Mouse (Mus musculus): ENCODE data around the gene Sbpl. TPM values are rescaled to one million over a fixed set of nuclear protein-coding genes. Genes with fewer than 3 reads are reported as not detected.
A peak's percentile ranks its signal among the peaks of the same experiment; 100 is the strongest.
"Not testable (repeated sequence)": the region's sequence is repeated elsewhere in the genome, so short reads cannot be mapped to it uniquely, and the experiment has no call there.

Sbpl gene
- polyA plus RNA-seq, 1 experiment from 2014 or later = not detected

- no peak overlapping the region for H3K4me3 ChIP-seq (replicated peaks)
- H3K4me1 ChIP-seq = no peaks in the 10 kb centered on the region
- 75% methylated on average over 2 of the region's 2 CpGs for WGBS
- no peak overlapping the region for H3K27ac ChIP-seq
- H3K9ac ChIP-seq = no peak overlapping the region
- ATAC-seq (replicated peaks; ENCODE audit: low FRiP score) = no peak
- H3K27me3 ChIP-seq = no peaks in the 10 kb centered on the region
- H3K4me2 ChIP-seq = no peak overlapping the region
- H3K36me3 ChIP-seq = no peaks in the 10 kb centered on the region
- no peaks in the 10 kb centered on the region for H3K9me3 ChIP-seq (replicated peaks)
Measured at GRCm38 (mm10) chr17:23949068-23949467, 6.0 kb downstream of the Sbpl start.

GRCm38 (mm10) chr17:23947486-23947885 is 7.6 kb downstream of the Sbpl start:
- not testable (repeated sequence) for ATAC-seq (replicated peaks; ENCODE audit: low FRiP score); H3K9me3 ChIP-seq (replicated peaks); H3K4me1 ChIP-seq; H3K27ac ChIP-seq; H3K36me3 ChIP-seq; H3K4me3 ChIP-seq (replicated peaks); H3K4me2 ChIP-seq; H3K9ac ChIP-seq; H3K27me3 ChIP-seq
- 82% methylated on average over 4 of the region's 4 CpGs for WGBS

- no peak within 1 kb of the TSS for H3K4me3 ChIP-seq (replicated peaks)
- no peak within 1 kb of the TSS for H3K27ac ChIP-seq
- H3K27me3 ChIP-seq = no peaks in the 10 kb centered on the region
- no peaks in the 10 kb centered on the region for H3K9me3 ChIP-seq (replicated peaks)
- H3K9ac ChIP-seq = no peak within 1 kb of the TSS
- no peaks in the 10 kb centered on the region for H3K36me3 ChIP-seq
- no peak within 1 kb of the TSS for H3K4me2 ChIP-seq
- ATAC-seq (replicated peaks; ENCODE audit: low FRiP score) = no peak
- H3K4me1 ChIP-seq = no peaks in the 10 kb centered on the region
Measured at GRCm38 (mm10) chr17:23941372-23941771, 13.7 kb downstream of the Sbpl start, which contains the start of gene Sbp. Gene Sbp (plus strand): TSS chr17:23941672.

GRCm38 (mm10) chr17:23931157-23931556 is 23.9 kb downstream of the Sbpl start:
- no peak overlapping the region for H3K4me2 ChIP-seq
- H3K9me3 ChIP-seq (replicated peaks) = no peaks in the 10 kb centered on the region
- no peak overlapping the region for H3K4me3 ChIP-seq (replicated peaks)
- WGBS = 70% methylated on average over 5 of the region's 5 CpGs
- no peak for ATAC-seq (replicated peaks; ENCODE audit: low FRiP score)
- no peaks in the 10 kb centered on the region for H3K27me3 ChIP-seq
- H3K27ac ChIP-seq = no peak overlapping the region
- no peak overlapping the region for H3K9ac ChIP-seq
- H3K36me3 ChIP-seq = no peaks in the 10 kb centered on the region
- H3K4me1 ChIP-seq = no peaks in the 10 kb centered on the region

- ATAC-seq (replicated peaks; ENCODE audit: low FRiP score) = peak; percentile 74
- H3K36me3 ChIP-seq = no peaks in the 10 kb centered on the region
- peaks cover 10% of the 10 kb centered on the region for H3K4me1 ChIP-seq
- peak overlapping the region; percentile 97 for H3K27ac ChIP-seq
- under 1% methylated on average over 14 of the region's 14 CpGs for WGBS
- no peaks in the 10 kb centered on the region for H3K27me3 ChIP-seq
- H3K9ac ChIP-seq = peak overlapping the region; percentile 61
- H3K4me3 ChIP-seq (replicated peaks) = peak overlapping the region; percentile 56
- peak overlapping the region; percentile 83 for H3K4me2 ChIP-seq
- H3K9me3 ChIP-seq (replicated peaks) = no peaks in the 10 kb centered on the region
Measured at GRCm38 (mm10) chr17:23925090-23925493, 30.0 kb downstream of the Sbpl start.

- WGBS = under 1% methylated on average over 28 of the region's 29 CpGs
- no peaks in the 10 kb centered on the region for H3K27me3 ChIP-seq
- H3K4me3 ChIP-seq (replicated peaks) = peak overlapping the region; percentile 56
- peak; percentile 100 for ATAC-seq (replicated peaks; ENCODE audit: low FRiP score)
- peak overlapping the region; percentile 97 for H3K27ac ChIP-seq
- no peaks in the 10 kb centered on the region for H3K9me3 ChIP-seq (replicated peaks)
- no peaks in the 10 kb centered on the region for H3K36me3 ChIP-seq
- H3K9ac ChIP-seq = peak overlapping the region; percentile 61
- peak overlapping the region; percentile 83 for H3K4me2 ChIP-seq
- peaks cover 10% of the 10 kb centered on the region for H3K4me1 ChIP-seq
Measured at GRCm38 (mm10) chr17:23924531-23925007, 30.5 kb downstream of the Sbpl start.

GRCm38 (mm10) chr17:23917158-23917557 is 37.9 kb downstream of the Sbpl start, which contains the start of gene Dcpp3:
Gene Dcpp3 (plus strand): TSS chr17:23917458.
- not testable (repeated sequence) for H3K27me3 ChIP-seq; H3K9ac ChIP-seq; H3K4me3 ChIP-seq (replicated peaks); ATAC-seq (replicated peaks; ENCODE audit: low FRiP score); H3K4me2 ChIP-seq; H3K9me3 ChIP-seq (replicated peaks); H3K36me3 ChIP-seq; H3K27ac ChIP-seq; H3K4me1 ChIP-seq
- 80% methylated on average over 4 of the region's 4 CpGs for WGBS

Other genes with a start within 250 kb of the Sbpl start
- gene 1520401A03Rik, start 232.5 kb downstream of the Sbpl start, polyA plus RNA-seq (2015; fragmentation: Nextera tagmentation; extraction: Ambion mirVana) = 0.14 and 0.88 TPM in 2 replicates
- 48.4 and 56.3 TPM in 2 replicates for gene Pkmyt1, start 228.9 kb downstream of the Sbpl start, polyA plus RNA-seq (2015; fragmentation: Nextera tagmentation; extraction: Ambion mirVana)
- gene Paqr4, start 214.4 kb downstream of the Sbpl start, polyA plus RNA-seq (2015; fragmentation: Nextera tagmentation; extraction: Ambion mirVana) = 19.8 and 23.8 TPM in 2 replicates
- 1.9 and 2.2 TPM in 2 replicates for gene Kremen2, start 209.4 kb downstream of the Sbpl start, polyA plus RNA-seq (2015; fragmentation: Nextera tagmentation; extraction: Ambion mirVana)
- gene Flywch1, start 183.7 kb downstream of the Sbpl start, polyA plus RNA-seq (2015; fragmentation: Nextera tagmentation; extraction: Ambion mirVana) = 89.5 and 91.0 TPM in 2 replicates
- 35.0 and 37.4 TPM in 2 replicates for gene Flywch2, start 169.2 kb downstream of the Sbpl start, polyA plus RNA-seq (2015; fragmentation: Nextera tagmentation; extraction: Ambion mirVana)
- 496 and 536 TPM in 2 replicates for gene Srrm2, start 164.7 kb downstream of the Sbpl start, polyA plus RNA-seq (2015; fragmentation: Nextera tagmentation; extraction: Ambion mirVana)
- gene Elob, start 126.1 kb downstream of the Sbpl start, polyA plus RNA-seq (2015; fragmentation: Nextera tagmentation; extraction: Ambion mirVana) = 999 and 1,052 TPM in 2 replicates
- 0.18 TPM in 1 of 2 replicates, not detected in the other for gene Prss33, start 119.2 kb downstream of the Sbpl start, polyA plus RNA-seq (2015; fragmentation: Nextera tagmentation; extraction: Ambion mirVana)
- 1.8 TPM in 1 of 2 replicates, not detected in the other for gene Prss32, start 111.4 kb downstream of the Sbpl start, polyA plus RNA-seq (2015; fragmentation: Nextera tagmentation; extraction: Ambion mirVana)
- 3.2 and 3.3 TPM in 2 replicates for gene Prss41, start 111.1 kb downstream of the Sbpl start, polyA plus RNA-seq (2015; fragmentation: Nextera tagmentation; extraction: Ambion mirVana)
- not detected in 2 replicates for gene Prss21, start 87.2 kb downstream of the Sbpl start, polyA plus RNA-seq (2015; fragmentation: Nextera tagmentation; extraction: Ambion mirVana)
- gene Dcpp1, start 74.4 kb downstream of the Sbpl start, polyA plus RNA-seq (2015; fragmentation: Nextera tagmentation; extraction: Ambion mirVana) = not detected in 2 replicates
- not detected in 2 replicates for gene Dcpp2, start 74.4 kb downstream of the Sbpl start, polyA plus RNA-seq (2015; fragmentation: Nextera tagmentation; extraction: Ambion mirVana)
- not detected in 2 replicates for gene Dcpp3, start 37.8 kb downstream of the Sbpl start, polyA plus RNA-seq (2015; fragmentation: Nextera tagmentation; extraction: Ambion mirVana)
- not detected in 2 replicates for gene Sbp, start 13.6 kb downstream of the Sbpl start, polyA plus RNA-seq (2015; fragmentation: Nextera tagmentation; extraction: Ambion mirVana)
- 0.18 and 0.23 TPM in 2 replicates for gene Prss30, start 25.3 kb upstream of the Sbpl start, polyA plus RNA-seq (2015; fragmentation: Nextera tagmentation; extraction: Ambion mirVana)
- gene Prss22, start 42.8 kb upstream of the Sbpl start, polyA plus RNA-seq (2015; fragmentation: Nextera tagmentation; extraction: Ambion mirVana) = 0.57 and 1.2 TPM in 2 replicates
- gene Prss27, start 82.9 kb upstream of the Sbpl start, polyA plus RNA-seq (2015; fragmentation: Nextera tagmentation; extraction: Ambion mirVana) = 0.26 and 0.29 TPM in 2 replicates
- 62.8 and 64.1 TPM in 2 replicates for gene Kctd5, start 118.2 kb upstream of the Sbpl start, polyA plus RNA-seq (2015; fragmentation: Nextera tagmentation; extraction: Ambion mirVana)
- gene Pdpk1, start 195.7 kb upstream of the Sbpl start, polyA plus RNA-seq (2015; fragmentation: Nextera tagmentation; extraction: Ambion mirVana) = 35.0 and 36.4 TPM in 2 replicates
- gene Amdhd2, start 208.5 kb upstream of the Sbpl start, polyA plus RNA-seq (2015; fragmentation: Nextera tagmentation; extraction: Ambion mirVana) = 36.7 and 40.9 TPM in 2 replicates
- 546 and 562 TPM in 2 replicates for gene Atp6v0c, start 214.4 kb upstream of the Sbpl start, polyA plus RNA-seq (2015; fragmentation: Nextera tagmentation; extraction: Ambion mirVana)